Mouse (Mus musculus): ENCODE data around the gene Grid1.
A peak's percentile ranks its signal among the peaks of the same experiment; 100 is the strongest.

Grid1 gene

DNA sequence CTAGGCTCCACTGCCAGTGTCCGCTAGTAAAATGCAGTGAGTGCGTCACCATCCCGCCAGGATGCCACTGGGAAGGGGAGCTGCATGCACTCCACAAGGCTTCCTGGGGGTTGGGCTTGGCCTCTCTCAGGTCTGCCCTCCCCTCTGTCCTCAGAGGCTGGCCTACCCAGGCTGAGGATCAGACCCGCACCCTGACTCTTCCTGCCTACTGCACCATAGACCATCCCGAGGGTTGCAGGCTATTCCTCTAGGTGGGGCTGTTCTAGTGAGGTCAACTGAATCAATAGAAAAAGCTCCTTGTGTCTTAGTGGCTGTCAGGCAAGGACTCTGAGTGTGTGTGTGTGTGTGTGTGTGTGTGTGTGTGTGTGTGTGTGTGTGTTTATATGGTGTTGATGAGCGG lies 19.1 kb downstream of the Grid1 start:
- no peak for DNase-seq

DNA sequence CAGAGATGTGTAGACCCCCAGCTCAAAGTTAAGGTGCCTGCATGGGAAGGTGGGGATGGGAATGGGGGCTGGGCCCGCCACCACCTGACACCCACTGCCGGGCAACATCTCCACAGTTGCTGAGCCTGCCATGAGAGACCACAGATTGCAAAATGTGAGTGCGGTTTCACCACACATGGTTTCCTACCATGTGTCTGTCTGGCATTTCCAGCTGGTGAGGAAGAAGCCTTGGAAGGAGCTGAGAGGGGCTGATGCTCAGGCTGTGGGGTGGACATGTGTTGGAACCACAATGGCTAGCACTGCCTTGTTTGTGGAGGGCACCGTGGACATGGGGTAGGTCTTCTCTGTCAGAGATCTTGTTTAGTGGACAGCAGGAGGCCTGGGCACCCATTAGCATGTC lies 20.0 kb downstream of the Grid1 start:
- no peak for DNase-seq

DNA sequence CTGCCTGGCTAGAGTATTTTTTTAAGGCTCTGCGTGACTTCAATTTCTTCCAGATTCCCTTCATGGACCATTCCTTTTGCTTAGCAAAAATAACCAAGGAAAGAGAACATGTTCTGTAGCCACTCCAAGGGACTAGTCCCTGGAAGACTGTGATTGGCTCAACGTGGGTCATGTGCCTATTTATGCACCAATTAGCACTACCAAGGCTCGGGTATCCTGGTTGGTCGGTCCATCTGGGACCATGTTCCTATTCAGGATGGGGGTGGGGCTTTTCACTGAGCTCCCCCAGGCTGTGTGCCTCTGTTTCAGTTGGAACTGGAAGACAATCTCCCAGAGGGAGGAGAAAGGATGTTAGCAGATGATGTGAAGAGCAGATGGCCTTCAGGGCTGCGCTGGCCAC lies 23.7 kb downstream of the Grid1 start:
- no peak for DNase-seq

DNA sequence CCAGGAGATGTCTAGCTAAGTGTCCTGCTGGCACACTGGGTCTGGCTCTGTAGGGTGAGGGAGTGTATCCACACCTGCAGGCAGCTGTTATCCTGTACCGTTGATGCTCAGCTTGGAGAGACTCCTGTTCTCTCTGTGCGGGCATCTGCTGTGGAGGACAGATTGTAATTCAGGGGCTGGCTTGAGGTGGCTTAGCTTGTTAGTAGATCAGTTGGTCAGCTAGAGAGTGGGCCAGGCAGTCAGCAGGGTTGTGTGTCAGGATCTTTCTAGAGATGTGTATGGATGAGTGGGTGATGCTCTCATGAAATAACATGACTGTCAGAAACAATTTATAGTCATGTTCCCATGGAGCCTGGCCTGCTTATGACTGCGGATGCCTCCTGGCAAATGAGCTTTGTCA lies 24.3 kb downstream of the Grid1 start:
- no peak for DNase-seq

DNA sequence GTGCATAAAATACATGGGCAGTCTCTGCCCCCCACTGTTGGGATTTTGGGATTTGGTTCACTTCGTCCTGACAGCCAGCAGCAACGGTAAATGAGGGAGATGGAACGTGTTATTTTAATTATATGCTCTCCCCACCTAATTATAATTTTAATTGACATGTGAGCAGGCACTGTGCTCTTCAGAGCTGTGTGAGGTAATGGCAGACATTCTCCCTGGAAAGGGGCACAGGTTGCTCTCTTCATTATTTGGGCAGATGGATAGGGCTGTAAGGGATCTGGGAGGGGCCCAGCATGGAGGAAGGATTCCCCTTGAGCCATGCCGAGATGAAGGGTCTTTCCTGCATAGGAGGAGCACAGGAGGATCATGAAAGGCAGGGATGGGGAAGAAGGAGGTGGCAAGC lies 26.9 kb downstream of the Grid1 start:
- no peak for DNase-seq

DNA sequence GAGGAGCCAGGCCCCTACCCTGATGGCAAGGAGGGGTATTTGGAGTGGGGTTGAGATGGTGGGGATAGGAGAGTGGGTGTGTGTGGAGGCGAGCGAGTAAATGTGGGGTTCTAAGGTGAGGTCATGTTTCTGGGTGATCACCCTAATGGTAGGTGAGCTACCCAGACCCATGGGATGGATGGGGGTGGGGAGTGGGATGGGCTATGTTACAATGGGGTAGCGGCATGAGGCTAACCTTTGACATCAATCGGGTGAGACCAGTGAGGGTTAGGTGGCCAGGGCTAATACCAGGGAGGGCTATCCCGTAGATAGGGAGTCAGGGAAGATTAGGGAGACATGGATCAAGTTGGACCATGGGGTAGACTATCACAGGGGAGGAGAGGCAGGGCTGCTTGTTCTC lies 27.7 kb downstream of the Grid1 start:
- DNase-seq = no peak

DNA sequence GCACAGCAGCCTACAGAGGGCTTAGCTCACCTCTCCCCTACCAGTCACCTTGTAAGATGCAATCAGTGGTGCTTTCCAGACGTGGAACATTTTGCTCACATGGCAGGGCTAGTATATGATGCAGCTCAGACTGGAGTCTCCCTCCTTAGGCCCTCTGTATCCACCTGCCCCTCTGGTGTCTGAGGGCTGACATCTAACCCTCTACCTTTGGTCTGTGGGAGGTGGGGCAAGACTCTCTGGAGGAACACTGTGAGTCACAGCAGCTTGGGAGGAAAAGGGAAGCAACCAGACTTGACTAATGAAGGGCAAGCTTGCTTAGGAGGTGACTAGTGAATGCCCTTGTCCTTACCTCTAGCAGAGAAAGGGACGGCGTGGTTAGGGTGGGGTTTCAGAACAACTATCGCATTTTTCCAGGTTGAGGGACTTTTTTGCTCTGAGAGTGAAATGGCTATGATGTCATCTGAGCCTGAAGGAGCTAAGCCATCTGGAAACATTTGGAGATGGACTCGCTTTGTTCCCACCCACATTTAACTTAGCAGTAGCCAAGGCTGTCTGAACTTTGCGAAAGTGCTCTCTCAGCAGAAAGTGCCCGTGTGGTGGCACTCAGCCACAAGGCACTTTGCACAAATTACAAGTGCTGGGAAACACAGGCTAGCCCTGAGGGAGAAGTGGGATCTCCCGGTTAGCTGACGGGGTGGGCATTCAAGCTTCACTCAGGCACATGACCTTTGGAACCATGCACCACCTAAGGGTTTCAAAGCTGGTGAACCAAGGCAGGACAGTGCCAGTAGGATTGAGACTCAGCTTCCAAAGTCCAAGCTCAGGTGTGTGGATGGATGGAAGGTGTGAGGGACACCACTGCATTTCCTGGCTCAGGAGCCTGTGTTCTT lies 41.2 kb downstream of the Grid1 start:
- DNase-seq = peak; percentile 33

DNA sequence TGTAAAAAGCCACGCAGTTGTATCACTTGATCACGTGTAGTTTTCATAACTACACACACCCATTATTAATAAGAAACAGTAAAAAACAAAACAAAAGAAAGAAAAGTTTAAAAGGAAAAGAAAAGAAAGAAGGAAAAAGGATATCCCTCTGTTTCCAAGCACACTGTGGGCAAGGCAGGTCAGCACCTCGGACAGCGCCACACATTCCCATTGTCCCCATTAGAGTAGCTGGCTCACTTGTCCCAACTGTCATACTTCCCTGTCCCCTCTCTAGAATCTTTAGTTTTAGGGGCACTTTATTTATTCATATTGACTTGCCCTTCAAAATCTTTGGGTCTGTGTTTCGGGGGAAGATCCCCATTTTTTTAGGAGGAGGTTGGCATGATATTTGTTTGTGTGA lies 47.4 kb downstream of the Grid1 start:
- peak; percentile 84 for DNase-seq

DNA sequence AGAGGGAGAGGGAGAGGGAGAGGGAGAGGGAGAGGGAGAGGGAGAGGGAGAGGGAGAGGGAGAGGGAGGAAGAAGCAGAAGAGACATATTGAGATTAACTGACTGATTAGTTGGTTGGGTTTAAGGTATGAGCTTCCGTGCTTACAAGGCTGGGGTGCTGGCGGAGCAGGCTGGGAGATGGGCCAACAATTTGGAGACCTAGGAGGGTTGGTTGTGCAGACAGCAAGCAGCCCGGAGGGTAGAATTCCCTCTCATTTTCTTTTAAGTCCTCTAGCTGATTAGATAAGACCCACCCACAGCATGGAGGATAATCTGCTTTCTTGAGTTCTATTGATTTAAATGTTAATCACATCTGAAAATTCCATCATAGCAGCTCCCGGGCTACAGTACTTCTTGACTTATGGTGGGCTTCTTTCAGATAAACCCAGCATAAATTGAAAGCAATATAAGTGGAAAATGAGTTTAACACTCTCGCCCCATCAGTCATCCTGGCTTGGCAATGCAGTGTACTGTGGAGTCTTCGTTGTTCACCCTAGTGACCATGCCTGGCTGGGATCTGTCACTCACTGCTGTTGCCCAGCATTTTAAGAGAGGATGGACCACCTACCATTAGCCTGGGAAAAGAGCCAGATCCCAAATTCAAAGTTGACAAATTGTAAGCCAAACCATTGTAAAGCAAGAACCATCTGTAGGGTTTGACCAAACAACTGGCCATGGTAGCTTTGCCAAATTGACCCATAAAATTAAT lies 48.8 kb downstream of the Grid1 start:
- DNase-seq = no peak

DNA sequence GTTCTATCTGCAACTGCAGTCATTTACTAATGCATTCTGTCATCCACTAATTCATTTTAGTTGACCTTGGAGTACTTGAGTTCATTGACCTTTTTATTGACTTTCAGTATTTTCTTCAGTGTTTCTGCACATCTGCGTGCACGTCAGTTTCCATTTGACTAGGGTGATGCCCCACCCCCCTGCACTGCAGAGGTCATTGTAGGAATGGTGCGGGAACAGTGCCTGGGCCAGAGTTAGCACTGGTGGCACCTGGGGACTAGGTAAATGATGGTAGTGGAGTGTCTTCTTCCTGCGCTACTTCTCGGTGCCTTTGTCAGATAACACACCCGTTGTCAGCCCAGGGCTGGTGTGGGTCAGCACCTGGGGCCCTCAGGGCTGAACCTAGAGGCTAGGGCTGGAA lies 60.1 kb downstream of the Grid1 start:
- DNase-seq = peak; percentile 14

DNA sequence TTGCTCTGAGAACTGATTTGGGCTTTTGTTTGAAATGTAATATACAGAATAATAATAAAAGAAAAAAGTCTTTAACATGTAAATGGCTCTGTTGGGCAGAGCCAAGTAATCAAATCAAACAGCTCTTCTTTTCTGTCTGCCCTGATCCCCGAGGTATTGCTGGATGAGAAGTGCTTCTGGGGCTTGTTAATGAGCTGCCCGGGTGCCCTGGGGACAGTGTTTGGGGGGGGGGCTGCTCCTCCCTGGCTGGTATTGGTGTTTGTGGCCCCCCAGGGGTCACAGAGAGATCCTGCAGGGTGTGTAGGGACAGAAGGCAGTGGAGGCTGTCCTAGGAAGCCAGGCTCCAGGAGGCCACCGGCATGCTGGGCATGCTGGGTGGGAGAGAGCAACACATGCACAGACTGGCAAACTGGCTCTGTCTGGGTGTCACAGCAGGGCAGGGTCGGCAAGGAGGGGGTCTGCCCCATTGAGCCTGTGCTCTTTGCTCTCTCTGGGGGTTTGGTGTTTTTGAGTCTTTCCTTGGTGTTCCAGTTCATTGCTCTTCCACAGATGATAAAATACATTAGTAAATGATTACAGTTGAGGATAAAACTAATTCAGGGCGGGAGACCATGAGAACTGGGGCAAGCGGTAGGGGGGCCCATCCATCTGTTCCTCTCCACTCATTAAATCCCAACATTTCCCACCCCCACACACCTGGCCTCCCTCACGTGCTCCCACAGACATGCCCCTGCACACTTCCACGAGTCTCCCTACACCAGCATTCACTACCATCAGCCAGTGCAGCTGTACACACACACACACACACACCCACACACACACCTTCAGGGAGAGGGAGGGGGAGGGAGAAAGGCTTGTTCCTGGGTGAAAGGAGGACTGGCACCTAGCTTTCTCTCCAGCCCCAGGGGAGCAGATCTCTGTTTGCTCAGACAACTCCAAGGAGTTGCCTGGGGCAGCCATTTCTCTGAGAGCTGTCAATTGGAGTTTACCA lies 60.8 kb downstream of the Grid1 start:
- peak; percentile 74 for DNase-seq

DNA sequence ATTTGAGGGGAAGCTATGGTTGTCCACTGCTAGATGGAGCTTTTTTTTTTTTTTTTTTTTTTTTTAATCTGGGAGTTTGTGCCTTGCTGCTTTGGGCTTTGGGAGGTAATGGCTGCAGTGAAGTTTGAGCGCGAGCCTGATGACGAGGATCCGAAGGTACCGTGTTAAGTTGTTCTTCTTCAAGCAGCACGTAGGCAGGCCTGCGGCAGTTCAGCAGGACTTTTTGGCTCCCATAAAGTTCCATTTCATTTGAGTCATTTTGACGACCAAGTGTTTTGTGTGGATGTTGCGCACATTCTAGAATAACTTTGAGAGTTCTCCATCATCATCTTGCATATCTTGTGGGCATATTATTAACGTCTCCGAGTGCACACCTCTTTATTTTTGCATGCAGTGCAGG lies 64.3 kb downstream of the Grid1 start:
- DNase-seq = no peak

DNA sequence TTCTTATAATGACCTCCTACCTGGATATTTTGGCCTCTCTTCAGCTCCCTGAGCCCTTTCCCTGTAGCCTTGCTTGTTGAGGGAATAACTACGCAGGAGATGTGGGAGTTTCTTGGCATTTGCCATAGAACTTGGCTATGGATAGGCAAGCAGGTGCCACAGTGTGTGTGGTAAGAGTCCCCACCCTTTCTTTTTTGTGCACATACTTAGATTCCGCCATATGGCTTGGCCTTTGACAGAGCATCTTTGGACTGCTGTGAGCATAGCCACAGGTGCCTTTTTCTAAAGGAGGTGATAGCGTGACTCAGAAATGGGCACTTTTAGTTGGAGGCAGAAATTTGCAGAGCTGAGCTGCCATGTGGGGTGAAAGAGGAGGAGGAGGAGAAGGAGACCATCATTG lies 64.7 kb downstream of the Grid1 start:
- no peak for DNase-seq

DNA sequence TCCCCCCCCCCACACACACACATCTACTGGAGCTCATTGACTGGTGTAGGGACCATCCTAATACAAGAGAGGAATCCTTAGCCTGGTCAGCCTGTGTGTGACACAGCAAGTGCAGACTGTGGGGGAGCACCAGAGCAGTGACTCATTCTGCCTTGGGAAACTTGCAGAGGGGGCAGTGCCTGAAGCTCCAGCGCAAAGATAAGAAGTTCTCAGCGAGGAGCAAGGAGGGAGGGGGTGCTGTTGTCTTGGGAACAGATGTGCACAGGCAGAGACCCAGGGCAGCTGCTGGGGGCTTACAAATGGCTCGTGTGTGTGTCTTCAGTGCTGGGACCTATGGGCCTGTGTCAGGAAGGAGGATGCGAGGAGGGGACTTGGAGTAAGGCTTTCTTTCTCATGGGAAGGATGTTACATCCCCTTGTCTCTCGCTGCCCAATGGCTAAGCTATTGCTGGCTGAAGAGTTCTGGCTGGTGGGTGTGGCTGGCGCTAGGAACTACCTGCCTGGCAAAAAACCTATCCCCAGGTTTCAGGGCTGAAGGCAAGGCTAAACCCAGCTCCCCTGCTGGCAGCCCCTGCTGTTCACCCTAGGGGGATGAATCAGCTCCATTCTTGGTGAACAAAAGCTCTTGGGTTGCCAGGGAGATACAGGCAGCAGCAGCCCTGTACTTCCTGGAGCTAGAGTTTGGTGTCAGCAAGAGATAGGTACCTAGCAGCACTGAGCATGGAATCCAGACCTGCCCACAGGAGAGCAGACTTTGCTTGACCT lies 72.0 kb downstream of the Grid1 start:
- no peak for DNase-seq

DNA sequence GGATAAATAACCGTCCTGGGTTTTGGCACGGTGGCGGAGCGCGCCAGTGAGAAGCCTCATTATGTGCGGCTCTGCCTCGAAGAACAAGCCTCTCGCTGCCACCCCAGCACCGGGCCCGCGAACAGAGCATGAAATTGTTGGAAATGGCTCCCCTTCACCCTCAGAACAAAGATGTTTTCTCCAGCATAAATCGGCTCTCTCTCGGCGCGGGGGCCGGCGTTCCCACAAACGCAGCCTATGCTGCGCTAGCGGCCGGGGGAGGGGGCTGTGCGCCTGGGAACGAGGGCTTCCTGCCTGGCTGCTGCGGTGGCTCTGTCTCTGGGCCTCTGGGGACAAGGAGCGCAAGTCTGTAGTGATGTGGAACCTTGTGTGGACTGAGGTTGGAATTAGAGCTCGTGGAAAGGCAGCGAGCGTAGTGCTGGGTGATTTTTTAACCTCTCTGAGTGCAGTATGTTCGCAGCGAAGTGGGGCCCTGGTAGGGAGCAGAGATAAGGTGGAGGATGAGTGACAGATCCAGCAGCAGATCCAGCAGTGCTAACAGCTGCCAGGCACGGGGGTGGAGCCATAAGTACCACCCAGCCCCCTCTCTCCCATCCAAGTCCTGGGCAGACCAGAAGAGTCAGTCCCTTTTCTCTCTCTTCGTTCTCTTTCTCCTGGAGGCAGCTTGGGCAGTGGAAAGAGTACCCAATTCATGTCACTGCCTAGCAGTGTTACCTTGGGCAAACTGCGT lies 76.5 kb downstream of the Grid1 start:
- DNase-seq = peak; percentile 46

DNA sequence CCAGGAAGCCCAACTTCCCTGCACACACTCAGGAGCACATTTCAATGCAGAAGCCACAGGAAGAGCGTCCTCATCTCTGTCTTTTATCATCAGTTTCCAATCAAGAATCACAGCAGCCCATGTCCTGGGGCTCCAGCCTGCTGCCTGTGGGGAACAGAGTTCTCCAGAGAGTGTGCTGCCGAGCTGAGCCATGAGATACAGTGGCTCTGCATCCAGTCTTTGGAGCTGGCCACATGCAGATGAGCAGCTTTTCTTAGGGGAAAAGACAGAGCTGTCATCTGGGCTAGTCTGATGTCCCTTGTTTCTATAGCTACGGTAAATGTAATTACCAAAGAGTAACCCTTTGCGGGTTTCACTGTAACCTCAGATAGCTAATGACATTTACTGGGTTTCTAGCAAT lies 83.9 kb downstream of the Grid1 start:
- no peak for DNase-seq

DNA sequence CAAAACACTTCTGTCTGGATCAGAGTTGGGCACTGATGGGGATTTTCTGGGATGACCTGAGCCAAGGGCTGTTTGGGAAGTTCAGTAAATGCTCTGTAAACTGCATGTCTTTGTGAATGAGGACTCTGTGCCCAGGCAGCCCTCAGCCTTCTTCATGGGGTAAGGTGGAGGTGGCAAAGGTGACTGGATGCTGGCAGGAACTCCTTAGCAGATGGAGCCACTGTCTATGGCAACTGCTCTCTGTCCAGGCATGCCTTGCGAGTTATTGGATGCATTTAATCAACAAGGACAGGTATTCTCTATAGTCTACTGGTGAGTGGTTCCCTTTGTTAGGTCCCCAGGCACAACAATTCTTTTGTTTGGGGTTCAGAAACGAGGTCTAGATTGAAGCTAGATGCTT lies 85.8 kb downstream of the Grid1 start:
- DNase-seq = no peak

DNA sequence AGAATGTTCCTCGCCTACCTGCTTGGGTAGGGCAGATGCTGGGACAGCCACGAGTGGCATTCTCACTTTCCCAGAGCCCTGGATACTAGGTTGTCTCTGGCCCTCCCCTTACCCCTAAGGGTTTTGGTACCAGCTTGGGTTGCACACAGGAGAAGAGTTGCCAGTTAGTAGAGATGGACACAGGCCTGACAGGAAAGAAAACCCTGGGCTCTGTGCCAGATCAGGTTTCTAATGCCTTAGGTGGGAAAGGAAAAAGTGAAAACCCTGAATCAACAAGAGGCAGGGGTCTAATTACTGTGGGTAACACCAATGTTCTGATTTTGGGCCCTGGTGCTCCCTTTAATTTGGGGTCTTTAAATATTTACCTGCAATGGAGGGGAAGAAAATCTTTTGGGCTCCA lies 88.5 kb downstream of the Grid1 start:
- DNase-seq = no peak

DNA sequence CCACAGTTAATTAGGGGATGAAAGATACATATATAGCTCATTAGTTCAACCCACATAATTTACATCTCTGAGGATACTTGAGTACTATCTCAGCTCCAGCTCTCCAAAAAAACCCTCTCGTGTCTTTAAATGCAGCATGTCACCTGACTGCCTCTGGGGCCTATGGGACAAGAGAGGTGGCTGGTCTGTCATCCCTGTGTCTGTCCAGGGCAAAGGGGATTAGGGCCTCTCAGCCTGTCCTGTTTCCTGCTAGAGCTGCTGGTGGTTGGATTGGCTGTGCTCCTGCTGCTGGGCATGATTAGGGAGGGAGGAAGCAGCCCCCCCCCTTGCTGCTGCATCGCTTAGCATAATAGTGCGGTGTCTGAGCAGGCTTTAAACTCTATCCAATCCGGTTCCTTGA lies 88.9 kb downstream of the Grid1 start:
- no peak for DNase-seq

DNA sequence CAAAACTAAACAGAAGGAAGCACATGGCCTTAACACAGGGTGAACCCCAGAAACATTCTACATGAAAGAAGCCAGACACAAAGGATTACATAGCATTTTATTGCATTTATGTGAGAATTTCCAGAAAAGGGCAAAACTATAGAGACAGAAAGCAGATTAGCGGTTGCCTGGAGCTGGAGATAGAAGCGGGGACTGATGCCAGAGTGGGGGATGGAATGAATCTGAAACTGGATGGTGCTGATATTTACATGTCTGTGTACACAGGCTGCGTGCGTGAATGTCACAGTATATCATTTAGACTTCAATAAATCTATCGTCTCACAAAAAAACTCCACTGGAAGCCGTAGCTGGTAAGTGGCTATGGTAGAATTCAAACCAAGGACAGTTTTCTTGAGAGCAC lies 96.4 kb downstream of the Grid1 start:
- no peak for DNase-seq

DNA sequence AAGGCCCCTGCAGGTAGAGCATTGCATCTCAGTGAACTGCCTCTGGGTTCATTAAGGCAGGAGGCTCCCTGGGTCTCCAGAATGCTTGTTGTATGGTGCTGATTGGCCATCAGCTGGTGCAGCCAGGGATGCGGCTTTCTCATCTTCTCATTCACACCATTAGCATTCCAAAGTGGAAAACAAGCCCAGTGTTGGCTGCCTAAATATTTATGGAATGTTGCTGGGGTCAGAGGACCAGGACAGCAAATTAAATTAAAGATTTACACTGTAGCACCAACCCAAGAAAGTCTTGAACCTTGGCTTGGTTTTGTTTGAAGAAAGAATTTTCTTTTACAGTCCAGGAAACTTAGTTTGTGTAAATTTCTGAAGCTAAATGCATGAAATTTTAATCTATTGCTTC lies 97.2 kb downstream of the Grid1 start:
- peak; percentile 18 for DNase-seq

DNA sequence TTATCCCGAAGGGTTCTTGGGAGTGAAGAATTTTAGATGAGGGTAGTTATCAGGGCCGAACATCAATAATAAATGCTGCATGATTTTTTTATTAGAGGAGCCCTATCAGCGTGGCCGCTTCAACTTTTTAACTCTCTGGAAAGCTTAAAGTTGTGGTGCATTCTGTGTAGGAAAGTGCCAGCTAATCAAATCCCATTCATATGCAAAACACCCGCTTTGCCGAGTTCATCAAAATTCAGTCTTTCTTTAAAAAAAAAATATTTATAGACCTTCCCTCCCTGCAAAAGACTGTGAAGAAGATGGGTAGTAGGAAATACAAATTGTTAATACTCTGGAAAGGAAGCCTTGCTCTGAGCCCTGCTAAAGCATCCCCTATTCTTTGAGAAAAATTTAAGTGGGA lies 99.3 kb downstream of the Grid1 start:
- no peak for DNase-seq

Data from kidney, postnatal 10 days (tissue).